Mouse (Mus musculus): ENCODE data around the gene Cercam.

Cercam gene

GRCm38 (mm10) chr2:29868949-29869645 lies at the start of gene Cercam:
TSS of gene Cercam (plus strand) at chr2:29869164.
- peak; percentile 88 for DNase-seq (ENCODE audit: low spot score)

GRCm38 (mm10) chr2:29819363-29819762 lies 49.6 kb upstream of the Cercam start:
- no peak for DNase-seq (ENCODE audit: low spot score)

- peak; percentile 91 for DNase-seq (ENCODE audit: low spot score)
These were observed 48.7 kb upstream of the Cercam start, which contains the start of gene Urm1 for GRCm38 (mm10) chr2:29820025-29820817. TSS of gene Urm1 (plus strand) at chr2:29820075.

- no peak for DNase-seq (ENCODE audit: low spot score)
These were observed 42.5 kb upstream of the Cercam start for GRCm38 (mm10) chr2:29826318-29826925.

- peak; percentile 95 for DNase-seq (ENCODE audit: low spot score)
These were observed 41.8 kb upstream of the Cercam start for GRCm38 (mm10) chr2:29826926-29827708.

GRCm38 (mm10) chr2:29827709-29828024 lies 41.3 kb upstream of the Cercam start:
- no peak for DNase-seq (ENCODE audit: low spot score)

GRCm38 (mm10) chr2:29831106-29831505 lies 37.9 kb upstream of the Cercam start:
- no peak for DNase-seq (ENCODE audit: low spot score)

- no peak for DNase-seq (ENCODE audit: low spot score)
These were observed 35.2 kb upstream of the Cercam start for GRCm38 (mm10) chr2:29833796-29834195.

GRCm38 (mm10) chr2:29835391-29835899 lies 33.5 kb upstream of the Cercam start:
- DNase-seq (ENCODE audit: low spot score): no peak

GRCm38 (mm10) chr2:29839460-29839859 lies 29.5 kb upstream of the Cercam start:
- no peak for DNase-seq (ENCODE audit: low spot score)

- no peak for DNase-seq (ENCODE audit: low spot score)
These were observed 25.5 kb upstream of the Cercam start for GRCm38 (mm10) chr2:29843231-29844105.

GRCm38 (mm10) chr2:29844115-29844514 lies 24.8 kb upstream of the Cercam start:
- DNase-seq (ENCODE audit: low spot score): no peak

- DNase-seq (ENCODE audit: low spot score): no peak
These were observed 24.3 kb upstream of the Cercam start for GRCm38 (mm10) chr2:29844661-29845060.

- DNase-seq (ENCODE audit: low spot score): no peak
These were observed 23.3 kb upstream of the Cercam start for GRCm38 (mm10) chr2:29845636-29846035.

- DNase-seq (ENCODE audit: low spot score): peak; percentile 23
These were observed 22.7 kb upstream of the Cercam start for GRCm38 (mm10) chr2:29846061-29846853.

GRCm38 (mm10) chr2:29846911-29847310 lies 22.1 kb upstream of the Cercam start:
- DNase-seq (ENCODE audit: low spot score): no peak

- no peak for DNase-seq (ENCODE audit: low spot score)
These were observed 19.9 kb upstream of the Cercam start for GRCm38 (mm10) chr2:29849041-29849440.

GRCm38 (mm10) chr2:29849841-29850480 lies 19.0 kb upstream of the Cercam start:
- no peak for DNase-seq (ENCODE audit: low spot score)

- DNase-seq (ENCODE audit: low spot score): no peak
These were observed 15.9 kb upstream of the Cercam start for GRCm38 (mm10) chr2:29852957-29853485.

All from yolk sac, embryonic 10.5 days (tissue).